Mouse (Mus musculus): ENCODE results near the gene Slc35f2. TPM values are rescaled to one million over a fixed set of nuclear protein-coding genes. Genes with fewer than 3 reads are reported as not detected.

The Slc35f2 gene
- polyA plus RNA-seq, 1 experiment from 2014 or later = 6.5 TPM

- no peak for ATAC-seq (ENCODE audit: low FRiP score, low TSS enrichment)
- no peak overlapping the region for H3K9ac ChIP-seq (ENCODE audit: low read length)
- H3K9me3 ChIP-seq (ENCODE audit: control insufficient read depth, low read length) = no peaks in the 10 kb centered on the region
- 23% methylated on average over 7 of the region's 7 CpGs for WGBS
- H3K4me1 ChIP-seq (replicated peaks; ENCODE audit: control insufficient read depth, insufficient read depth) = no peaks in the 10 kb centered on the region
- H3K27me3 ChIP-seq (ENCODE audit: control insufficient read depth, insufficient read depth, low read length) = no peaks in the 10 kb centered on the region
- no peak overlapping the region for H3K4me2 ChIP-seq (replicated peaks; ENCODE audit: low read depth)
- no peak overlapping the region for H3K4me3 ChIP-seq (ENCODE audit: low read depth, low read length)
- no peak for TF ChIP-seq EP300 (optimal IDR thresholded peaks at IDR 0.05)
- no peak for TF ChIP-seq CTCF (IDR thresholded peaks at IDR 0.05; ENCODE audit: low read depth)
- H3K36me3 ChIP-seq (ENCODE audit: control insufficient read depth, insufficient read depth, low read length) = no peaks in the 10 kb centered on the region
- H3K27ac ChIP-seq (replicated peaks) = no peak overlapping the region
- DNase-seq (ENCODE audit: low spot score) = no peak
These were observed 35.3 kb downstream of the Slc35f2 start for GRCm38 (mm10) chr9:53806496-53807086.

GRCm38 (mm10) chr9:53813418-53813817 lies 42.1 kb downstream of the Slc35f2 start:
- no peak for DNase-seq (ENCODE audit: low spot score)
- Histone ChIP-seq H3K27ac (replicated peaks) (no peak overlapping the region), H3K27me3 (ENCODE audit: control insufficient read depth, insufficient read depth, low read length) (no peaks in the 10 kb centered on the region), H3K4me1 (replicated peaks; ENCODE audit: control insufficient read depth, insufficient read depth) (no peaks in the 10 kb centered on the region), H3K36me3 (ENCODE audit: control insufficient read depth, insufficient read depth, low read length) (no peaks in the 10 kb centered on the region), H3K4me2 (replicated peaks; ENCODE audit: low read depth) (no peak overlapping the region), H3K9ac (ENCODE audit: low read length) (no peak overlapping the region), H3K4me3 (ENCODE audit: low read depth, low read length) (no peak overlapping the region), H3K9me3 (ENCODE audit: control insufficient read depth, low read length) (no peaks in the 10 kb centered on the region)
- ATAC-seq (ENCODE audit: low FRiP score, low TSS enrichment) = no peak
- TF ChIP-seq CTCF (IDR thresholded peaks at IDR 0.05; ENCODE audit: low read depth) (no peak), EP300 (optimal IDR thresholded peaks at IDR 0.05) (no peak)
- WGBS = 92% methylated on average over 6 of the region's 6 CpGs

GRCm38 (mm10) chr9:53818760-53819159 lies 47.4 kb downstream of the Slc35f2 start:
- Histone ChIP-seq H3K27me3 (ENCODE audit: control insufficient read depth, insufficient read depth, low read length) (no peaks in the 10 kb centered on the region), H3K27ac (replicated peaks) (no peak overlapping the region), H3K4me2 (replicated peaks; ENCODE audit: low read depth) (no peak overlapping the region), H3K4me3 (ENCODE audit: low read depth, low read length) (no peak overlapping the region), H3K4me1 (replicated peaks; ENCODE audit: control insufficient read depth, insufficient read depth) (no peaks in the 10 kb centered on the region), H3K9me3 (ENCODE audit: control insufficient read depth, low read length) (no peaks in the 10 kb centered on the region), H3K9ac (ENCODE audit: low read length) (no peak overlapping the region), H3K36me3 (ENCODE audit: control insufficient read depth, insufficient read depth, low read length) (no peaks in the 10 kb centered on the region)
- WGBS = 35% methylated on average over 4 of the region's 4 CpGs
- ATAC-seq (ENCODE audit: low FRiP score, low TSS enrichment) (no peak), DNase-seq (ENCODE audit: low spot score) (peak; percentile 62)
- peak; percentile 87 for TF ChIP-seq CTCF (IDR thresholded peaks at IDR 0.05; ENCODE audit: low read depth)
- TF ChIP-seq EP300 (optimal IDR thresholded peaks at IDR 0.05) = no peak

- ATAC-seq (ENCODE audit: low FRiP score, low TSS enrichment) (peak; percentile 32; the same call in 1 of the 2 replicates), DNase-seq (ENCODE audit: low spot score) (peak; percentile 34)
- Histone ChIP-seq H3K4me3 (ENCODE audit: low read depth, low read length) (no peak overlapping the region), H3K4me1 (replicated peaks; ENCODE audit: control insufficient read depth, insufficient read depth) (no peaks in the 10 kb centered on the region), H3K9ac (ENCODE audit: low read length) (no peak overlapping the region), H3K27ac (replicated peaks) (no peak overlapping the region), H3K27me3 (ENCODE audit: control insufficient read depth, insufficient read depth, low read length) (no peaks in the 10 kb centered on the region), H3K9me3 (ENCODE audit: control insufficient read depth, low read length) (no peaks in the 10 kb centered on the region), H3K4me2 (replicated peaks; ENCODE audit: low read depth) (no peak overlapping the region), H3K36me3 (ENCODE audit: control insufficient read depth, insufficient read depth, low read length) (no peaks in the 10 kb centered on the region)
- TF ChIP-seq EP300 (optimal IDR thresholded peaks at IDR 0.05) (no peak), CTCF (IDR thresholded peaks at IDR 0.05; ENCODE audit: low read depth) (peak; percentile 83)
- 6% methylated on average over 9 of the region's 9 CpGs for WGBS
These were observed 54.0 kb downstream of the Slc35f2 start for GRCm38 (mm10) chr9:53825318-53825717.

- H3K4me1 ChIP-seq (replicated peaks; ENCODE audit: control insufficient read depth, insufficient read depth) = no peaks in the 10 kb centered on the region
- ATAC-seq (ENCODE audit: low FRiP score, low TSS enrichment) = no peak
- 15% methylated on average over 14 of the region's 14 CpGs for WGBS
- peak; percentile 26 for DNase-seq (ENCODE audit: low spot score)
- H3K27ac ChIP-seq (replicated peaks) = no peak overlapping the region
- no peaks in the 10 kb centered on the region for H3K9me3 ChIP-seq (ENCODE audit: control insufficient read depth, low read length)
- H3K36me3 ChIP-seq (ENCODE audit: control insufficient read depth, insufficient read depth, low read length) = no peaks in the 10 kb centered on the region
- H3K4me3 ChIP-seq (ENCODE audit: low read depth, low read length) = peak overlapping the region; percentile 25
- TF ChIP-seq CTCF (IDR thresholded peaks at IDR 0.05; ENCODE audit: low read depth) (peak; percentile 67), EP300 (optimal IDR thresholded peaks at IDR 0.05) (no peak)
- no peaks in the 10 kb centered on the region for H3K27me3 ChIP-seq (ENCODE audit: control insufficient read depth, insufficient read depth, low read length)
- H3K9ac ChIP-seq (ENCODE audit: low read length) = 0 out of 2 replicates have a peak overlapping the region, but pooled peaks have one; percentile 14
- peak overlapping the region; percentile 49 for H3K4me2 ChIP-seq (replicated peaks; ENCODE audit: low read depth)
These were observed 57.9 kb downstream of the Slc35f2 start for GRCm38 (mm10) chr9:53829081-53829865.

- no peak for TF ChIP-seq CTCF (IDR thresholded peaks at IDR 0.05; ENCODE audit: low read depth)
- no peak for TF ChIP-seq EP300 (optimal IDR thresholded peaks at IDR 0.05)
- Histone ChIP-seq H3K36me3 (ENCODE audit: control insufficient read depth, insufficient read depth, low read length) (no peaks in the 10 kb centered on the region), H3K27me3 (ENCODE audit: control insufficient read depth, insufficient read depth, low read length) (no peaks in the 10 kb centered on the region), H3K4me3 (ENCODE audit: low read depth, low read length) (peak overlapping the region; percentile 25), H3K9me3 (ENCODE audit: control insufficient read depth, low read length) (no peaks in the 10 kb centered on the region), H3K4me2 (replicated peaks; ENCODE audit: low read depth) (peak overlapping the region; percentile 49), H3K27ac (replicated peaks) (no peak overlapping the region), H3K9ac (ENCODE audit: low read length) (0 out of 2 replicates have a peak overlapping the region, but pooled peaks have one; percentile 14), H3K4me1 (replicated peaks; ENCODE audit: control insufficient read depth, insufficient read depth) (no peaks in the 10 kb centered on the region)
- no peak for ATAC-seq (ENCODE audit: low FRiP score, low TSS enrichment)
- 18% methylated on average over 2 of the region's 2 CpGs for WGBS
- DNase-seq (ENCODE audit: low spot score) = no peak
These were observed 58.5 kb downstream of the Slc35f2 start for GRCm38 (mm10) chr9:53829866-53830209.
